Mouse (Mus musculus) heart, adult 2 months (tissue): ENCODE measurements around the gene Mad1l1.

Source experiments
- CTCF ChIP-seq: fragments of 200-600 bp; IDR thresholded peaks from 2 replicates; pipeline ENCODE4 v1.8.1; 2022; ENCODE audit warnings: antibody characterized with exemption, mild to moderate bottlenecking, moderate library complexity
- EP300 ChIP-seq: fragments of 200-500 bp; IDR thresholded peaks from 2 replicates; pipeline ENCODE4 v1.6.1; 2011; ENCODE audit warnings: low read depth, low read length, control low read depth; ENCODE audit not compliant: insufficient read depth
- POLR2A ChIP-seq: fragments of 200-500 bp; IDR thresholded peaks from 2 replicates; pipeline ENCODE4 v1.6.1; 2011; ENCODE audit warnings: mild to moderate bottlenecking, low read depth, low read length, control low read depth; ENCODE audit not compliant: insufficient read depth

- TF ChIP-seq EP300 (no peak), CTCF (no peak), POLR2A (no peak)
Observed at GRCm38 (mm10) chr5:140289161-140289560, 32.2 kb downstream of the Mad1l1 start.
